Mouse (Mus musculus) gastrocnemius, adult 18-20 months (tissue): ENCODE measurements around the gene Gnas. TPM values are rescaled to one million over a fixed set of nuclear protein-coding genes. Genes with fewer than 3 reads are reported as not detected.

Experiments
- DNase-seq: peaks from one replicate; pipeline ENCODE4 v3.0.0; 2021; ENCODE audit warnings: low spot score
- long read RNA-seq, 2 experiments: library from polyadenylated mRNA; stranded (forward); transcript quantifications; one replicate each; pipeline ENCODE4 v2.0.0; 2021
- total RNA-seq, 2 experiments: library from RNA; stranded (reverse); gene quantifications; 2 replicates each; pipeline ENCODE4 v1.2.3; 2021

Gene Gnas
- 1,000 to 10,000 TPM; 1,321 to 1,349 TPM for total RNA-seq
- long read RNA-seq, experiment 1, transcript Gnas-206 (11 exons, 1,695 nt), result minor isoform, 161 of 1,110 reads
- long read RNA-seq, experiment 1, transcript Gnas-207 (11 exons, 1,789 nt), result major isoform, 448 of 1,110 reads
- long read RNA-seq, experiment 1, transcript Gnas-208 (12 exons, 1,716 nt), result minor isoform, 427 of 1,110 reads
- long read RNA-seq, experiment 1, partial matches to known transcripts, result 56 of 1,110 reads
- long read RNA-seq, experiment 1, other reads (novel, unspliced or antisense), result 18 of 1,110 reads
- long read RNA-seq, experiment 2, transcript Gnas-206 (11 exons, 1,695 nt), result minor isoform, 148 of 1,008 reads
- long read RNA-seq, experiment 2, transcript Gnas-207 (11 exons, 1,789 nt), result major isoform, 410 of 1,008 reads
- long read RNA-seq, experiment 2, transcript Gnas-208 (12 exons, 1,716 nt), result minor isoform, 393 of 1,008 reads
- long read RNA-seq, experiment 2, partial matches to known transcripts, result 21 of 1,008 reads
- long read RNA-seq, experiment 2, other reads (novel, unspliced or antisense), result 36 of 1,008 reads

DNA sequence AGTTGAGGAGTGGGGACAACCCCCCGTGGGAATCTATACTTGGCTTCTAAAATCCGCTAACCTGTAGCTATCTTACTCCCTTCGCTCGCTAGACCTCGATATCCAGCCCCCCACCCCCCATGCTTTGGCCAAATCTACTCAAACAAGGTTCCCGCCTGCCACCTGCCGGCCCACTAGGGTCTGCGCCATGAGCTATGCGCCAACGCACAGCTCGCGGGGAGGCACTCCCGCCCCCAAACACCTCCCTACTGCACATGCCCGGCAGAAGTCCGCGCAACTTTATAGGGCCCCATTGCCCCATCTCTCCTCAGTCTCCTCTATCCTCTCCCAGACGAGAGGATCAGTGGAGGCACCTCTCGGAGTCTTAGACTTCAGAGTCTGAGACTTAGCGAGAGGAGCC, at the start of gene Gnas:
Gnas (plus strand) TSS at position 310 of the 400 bp plus-strand sequence.
- DNase-seq, result no peak

GRCm38 (mm10) chr2:174242431-174242830, 41.7 kb upstream of the Gnas start:
- DNase-seq, result no peak

GRCm38 (mm10) chr2:174251963-174252362, 32.2 kb upstream of the Gnas start:
- no peak for DNase-seq

GRCm38 (mm10) chr2:174257312-174257711, 26.8 kb upstream of the Gnas start:
- no peak for DNase-seq

DNA sequence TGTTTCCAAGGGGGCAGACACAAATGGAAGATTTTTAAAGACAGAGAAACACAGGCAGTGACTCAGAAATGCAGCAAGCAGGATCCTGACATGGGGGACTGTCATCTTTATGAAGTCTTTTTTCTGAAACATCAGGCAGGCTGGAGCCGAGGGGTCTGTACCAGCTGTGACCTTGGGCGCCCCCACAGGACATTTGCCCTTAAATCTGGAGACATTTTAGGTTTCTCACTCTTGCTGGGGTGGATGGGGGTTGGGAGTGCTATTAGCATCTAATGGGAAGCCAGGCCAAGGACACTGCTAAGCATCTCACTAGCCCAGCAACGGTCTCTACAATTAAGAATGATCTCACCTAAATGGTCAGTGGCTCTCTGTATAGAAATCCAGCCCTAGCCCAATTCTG, 24.1 kb upstream of the Gnas start:
- no peak for DNase-seq

DNA sequence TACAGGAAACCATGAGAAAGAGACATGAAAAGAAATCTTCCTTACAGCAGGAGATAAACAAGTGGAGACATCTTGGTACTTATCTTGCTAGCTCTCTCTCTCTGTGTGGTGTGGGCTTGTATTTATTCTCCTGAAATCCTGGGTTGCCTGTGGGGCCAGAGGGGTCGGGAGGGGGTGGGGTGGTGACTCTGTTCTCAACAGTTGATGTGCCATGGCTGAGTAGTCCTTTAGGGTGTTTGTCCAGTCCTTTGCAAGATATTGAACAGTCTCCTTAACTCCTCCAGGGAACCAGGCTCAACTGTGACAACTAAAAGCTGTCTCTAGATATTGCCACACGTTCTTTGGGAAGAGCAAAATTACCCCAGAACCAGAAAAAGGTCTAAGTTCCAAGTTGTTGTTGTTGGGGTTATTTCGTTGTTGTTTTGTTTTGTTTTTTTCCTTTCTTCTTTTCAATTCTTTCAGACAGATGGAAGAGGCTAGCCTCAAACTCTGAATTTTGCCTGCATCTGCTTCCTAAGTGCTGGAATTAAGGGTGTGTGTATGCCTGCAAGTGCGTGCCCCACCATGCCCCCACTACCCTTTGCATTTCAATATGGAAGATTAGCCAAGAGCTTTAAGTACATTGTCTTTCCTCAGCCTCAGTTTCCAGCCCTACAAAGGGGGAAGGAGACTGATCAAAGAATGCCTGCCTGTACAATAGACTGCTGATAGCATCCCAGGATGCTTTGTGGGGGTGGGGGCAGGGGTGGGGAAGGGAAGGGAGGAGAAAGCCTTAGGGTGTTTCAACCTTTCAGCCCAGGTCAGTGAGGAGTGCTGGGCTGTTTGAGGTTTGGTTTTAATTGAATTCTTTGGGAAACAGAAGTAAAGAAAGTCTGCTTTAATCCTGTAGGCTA, 23.0 kb upstream of the Gnas start:
- DNase-seq, result no peak

DNA sequence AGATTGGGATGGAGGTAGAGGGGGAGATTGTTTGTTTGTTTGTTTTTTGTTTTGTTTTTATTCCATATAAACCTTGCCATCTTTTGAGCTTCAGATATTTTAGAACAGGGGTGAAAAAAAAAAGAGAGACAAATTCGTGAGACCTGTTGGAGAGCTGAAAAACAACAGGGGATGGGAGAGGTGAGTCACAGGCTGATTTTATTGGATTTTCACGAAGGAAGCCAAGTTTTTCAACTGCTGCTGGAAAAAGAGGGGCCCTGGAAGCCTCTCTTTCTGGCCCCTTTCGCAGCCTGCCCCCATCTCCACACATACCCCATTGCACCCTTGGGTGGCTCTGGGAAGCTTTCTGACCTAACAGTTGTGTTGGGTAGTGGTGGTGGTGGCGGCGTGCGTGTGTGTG, 22.3 kb upstream of the Gnas start:
- no peak for DNase-seq

GRCm38 (mm10) chr2:174263110-174263815, 20.9 kb upstream of the Gnas start:
- DNase-seq, result no peak

GRCm38 (mm10) chr2:174264248-174264647, 19.9 kb upstream of the Gnas start:
- DNase-seq, result no peak

GRCm38 (mm10) chr2:174270416-174270815, 13.7 kb upstream of the Gnas start:
- DNase-seq, result no peak

GRCm38 (mm10) chr2:174271459-174271858, 12.7 kb upstream of the Gnas start:
- DNase-seq, result no peak

GRCm38 (mm10) chr2:174273131-174273530, 11.0 kb upstream of the Gnas start:
- DNase-seq, result no peak

DNA sequence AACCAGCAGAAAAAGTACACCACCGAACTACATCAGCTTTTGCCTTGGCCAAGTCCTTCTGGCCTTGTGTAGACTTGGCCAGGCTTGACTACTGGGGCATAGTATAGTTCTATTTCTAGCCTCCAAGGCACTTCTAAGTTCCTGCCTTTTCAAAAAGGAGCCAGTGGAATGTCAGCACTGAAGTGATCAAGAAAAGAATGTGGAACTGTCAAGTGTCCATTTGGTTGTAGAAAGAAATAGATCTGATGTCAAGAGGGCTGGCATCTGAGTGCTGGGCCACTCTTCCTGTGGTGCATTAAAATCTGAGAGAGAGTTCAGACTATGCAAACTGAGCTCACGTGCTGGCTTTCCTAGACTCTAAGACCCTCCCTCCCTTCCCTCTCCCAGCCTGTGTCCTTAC, 10.2 kb upstream of the Gnas start:
- DNase-seq, result no peak

DNA sequence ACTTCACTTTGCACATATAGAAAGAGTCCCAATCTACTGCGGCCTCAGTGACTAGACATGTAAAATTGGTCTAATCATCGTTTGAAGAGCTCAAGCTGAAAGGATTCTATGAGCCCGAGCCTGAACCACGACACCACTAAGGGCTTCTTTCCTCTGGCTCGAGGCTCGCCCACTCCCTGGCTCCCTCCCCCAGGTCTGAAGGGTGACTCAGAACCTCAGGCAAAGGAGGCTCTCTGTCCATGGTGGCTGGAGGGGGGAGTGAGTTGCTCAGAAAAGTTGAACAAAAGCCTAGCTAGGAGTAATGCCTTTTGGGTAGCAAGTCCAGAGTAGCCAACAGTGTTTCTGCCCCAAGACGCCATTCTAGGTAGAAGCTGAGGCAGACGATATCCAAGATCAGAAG, 4.3 kb upstream of the Gnas start:
- no peak for DNase-seq

DNA sequence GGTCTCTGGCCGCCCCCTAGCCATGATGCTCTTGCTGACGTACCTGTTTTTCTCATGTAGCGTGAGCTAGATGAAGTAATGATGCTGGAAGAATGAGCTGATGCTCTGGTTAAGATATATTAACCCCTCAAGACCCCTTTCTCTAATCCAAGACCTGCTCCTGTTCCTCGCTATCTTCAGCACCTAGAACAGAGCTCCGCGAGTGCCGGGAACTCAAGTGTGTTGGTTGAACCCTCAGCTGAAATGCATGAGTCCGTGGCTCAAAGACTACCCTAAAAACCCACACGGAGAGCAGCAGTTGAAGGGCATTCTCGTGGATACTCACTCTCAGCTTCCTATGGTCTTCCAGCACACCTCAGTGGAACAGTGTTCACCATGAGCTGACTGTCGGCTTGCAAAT, 779 bp upstream of the Gnas start:
- no peak for DNase-seq

DNA sequence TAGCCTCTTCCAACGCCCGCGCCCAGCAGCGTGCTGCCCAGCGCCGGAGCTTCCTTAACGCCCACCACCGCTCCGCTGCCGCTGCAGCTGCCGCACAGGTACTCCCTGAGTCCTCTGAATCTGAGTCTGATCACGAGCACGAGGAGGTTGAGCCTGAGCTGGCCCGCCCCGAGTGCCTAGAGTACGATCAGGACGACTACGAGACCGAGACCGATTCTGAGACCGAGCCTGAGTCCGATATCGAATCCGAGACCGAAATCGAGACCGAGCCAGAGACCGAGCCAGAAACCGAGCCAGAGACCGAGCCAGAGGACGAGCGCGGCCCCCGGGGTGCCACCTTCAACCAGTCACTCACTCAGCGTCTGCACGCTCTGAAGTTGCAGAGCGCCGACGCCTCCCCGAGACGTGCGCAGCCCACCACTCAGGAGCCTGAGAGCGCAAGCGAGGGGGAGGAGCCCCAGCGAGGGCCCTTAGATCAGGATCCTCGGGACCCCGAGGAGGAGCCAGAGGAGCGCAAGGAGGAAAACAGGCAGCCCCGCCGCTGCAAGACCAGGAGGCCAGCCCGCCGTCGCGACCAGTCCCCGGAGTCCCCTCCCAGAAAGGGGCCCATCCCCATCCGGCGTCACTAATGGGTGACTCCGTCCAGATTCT, 812 bp downstream of the Gnas start:
- no peak for DNase-seq

DNA sequence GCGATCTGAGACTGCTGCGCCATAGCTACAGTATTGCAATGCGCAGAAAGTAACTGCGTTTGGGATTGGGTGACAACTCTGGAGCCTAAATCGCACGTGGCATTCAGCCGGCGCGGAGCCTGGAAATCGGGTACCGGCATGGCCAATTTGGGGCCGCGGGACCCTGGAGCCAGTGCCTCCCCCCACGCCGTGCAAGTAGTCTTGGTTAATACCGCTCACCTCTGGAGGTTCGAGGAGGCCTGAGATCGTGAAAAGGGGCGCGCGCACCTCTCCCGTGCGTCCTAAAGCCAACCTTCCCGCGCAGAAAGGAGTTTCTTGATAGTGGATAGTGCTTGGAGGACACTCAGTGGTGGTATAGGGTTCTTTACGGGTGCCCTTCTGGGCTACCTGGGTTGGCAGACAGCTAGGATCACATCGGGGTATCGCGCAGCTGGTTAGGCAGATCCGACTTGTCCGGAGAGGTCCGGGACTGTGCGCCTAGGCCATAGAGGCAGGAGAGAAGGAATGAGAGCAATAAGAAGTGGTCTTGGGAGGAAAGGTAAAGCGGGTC, 1.9 kb downstream of the Gnas start:
- no peak for DNase-seq

GRCm38 (mm10) chr2:174287921-174288320, 3.8 kb downstream of the Gnas start:
- DNase-seq, result no peak

GRCm38 (mm10) chr2:174288673-174289430, 4.7 kb downstream of the Gnas start:
- DNase-seq, result no peak

GRCm38 (mm10) chr2:174291029-174291661, 7.0 kb downstream of the Gnas start:
- no peak for DNase-seq
